Mouse (Mus musculus) stomach, postnatal 0 days (tissue): ENCODE measurements around the gene Zpbp2.

Experiments used
- CTCF ChIP-seq: IDR thresholded peaks from 2 replicates; pipeline ENCODE4 v1.5.1; 2016; ENCODE audit warnings: antibody characterized with exemption, low read depth, mild to moderate bottlenecking, moderate library complexity
- EP300 ChIP-seq: optimal IDR thresholded peaks from 2 replicates; pipeline ENCODE3; 2016; ENCODE audit warnings: antibody characterized with exemption

GRCm38 (mm10) chr11:98587684-98588546, 37.0 kb downstream of the Zpbp2 start:
- TF ChIP-seq EP300 (no peak), CTCF (no peak)
